Mouse (Mus musculus) cerebellum, adult 11-12 months (tissue): Measurements from ENCODE around the gene P3h1.
A peak's percentile ranks its signal among the peaks of the same experiment; 100 is the strongest.

Experiments used
- DNase-seq: peaks from one replicate; pipeline ENCODE4 v3.0.0; 2022

The P3h1 gene

DNA sequence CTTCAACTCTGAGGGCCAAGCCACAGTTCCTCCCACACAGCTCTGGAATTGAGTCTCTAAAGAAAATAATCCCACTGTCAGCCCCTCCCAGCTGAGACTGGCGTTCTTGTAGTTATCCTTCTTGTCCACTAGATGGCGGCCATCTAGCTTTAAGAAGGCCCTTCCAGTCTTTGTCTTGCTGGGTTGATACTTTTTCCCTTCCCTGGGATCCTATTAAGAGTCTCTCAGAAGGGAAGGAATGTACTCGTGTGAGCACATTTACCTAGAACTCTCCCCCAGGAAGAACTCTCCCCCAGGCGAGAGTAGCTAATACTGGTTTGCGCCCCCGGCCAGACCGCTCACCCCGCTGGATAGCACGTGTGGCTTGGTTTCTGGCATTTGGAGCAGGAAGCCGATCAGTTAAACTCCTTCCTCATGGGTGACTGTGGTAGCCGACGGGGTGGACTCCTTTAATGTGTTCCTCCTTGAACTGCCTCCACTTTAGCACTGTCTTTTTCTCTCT, 6.5 kb downstream of the P3h1 start:
- no peak for DNase-seq

DNA sequence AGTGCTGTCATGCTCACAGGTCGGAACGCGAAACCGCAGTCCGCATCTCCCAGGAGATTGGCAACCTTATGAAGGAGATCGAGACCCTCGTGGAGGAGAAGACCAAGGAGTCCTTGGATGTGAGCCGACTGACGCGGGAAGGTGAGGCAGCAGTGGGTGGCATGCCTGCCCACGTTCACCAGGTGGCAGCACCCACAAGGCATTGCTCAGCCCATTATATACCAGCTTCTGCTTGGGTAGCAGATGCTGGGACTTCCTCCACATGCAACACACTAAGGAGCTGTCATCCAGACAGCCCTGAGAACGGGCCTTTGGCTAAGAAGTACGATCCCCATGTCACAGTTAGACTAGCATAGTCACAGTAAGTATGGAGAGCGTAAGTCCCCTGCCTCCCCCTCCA, 8.9 kb downstream of the P3h1 start:
- DNase-seq, result no peak

DNA sequence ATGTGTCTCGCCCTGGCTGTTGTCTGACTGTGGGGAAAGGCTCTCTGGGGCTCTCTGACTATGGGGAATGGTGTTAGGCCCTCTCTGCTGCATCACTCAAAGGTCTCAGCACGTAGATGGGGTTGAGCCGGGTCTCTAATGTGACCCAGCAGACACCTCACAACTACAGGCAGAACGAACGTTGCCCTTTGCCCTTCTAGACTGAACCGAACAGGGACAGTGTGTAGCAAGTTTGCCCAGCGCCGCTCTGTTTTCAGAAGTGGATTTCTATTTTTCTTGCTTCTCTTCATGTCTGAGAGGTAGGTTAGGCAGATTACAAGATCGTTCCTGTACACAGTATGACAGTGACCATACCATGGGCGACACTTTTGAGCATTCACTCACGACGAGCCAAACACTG, 9.9 kb downstream of the P3h1 start:
- no peak for DNase-seq

DNA sequence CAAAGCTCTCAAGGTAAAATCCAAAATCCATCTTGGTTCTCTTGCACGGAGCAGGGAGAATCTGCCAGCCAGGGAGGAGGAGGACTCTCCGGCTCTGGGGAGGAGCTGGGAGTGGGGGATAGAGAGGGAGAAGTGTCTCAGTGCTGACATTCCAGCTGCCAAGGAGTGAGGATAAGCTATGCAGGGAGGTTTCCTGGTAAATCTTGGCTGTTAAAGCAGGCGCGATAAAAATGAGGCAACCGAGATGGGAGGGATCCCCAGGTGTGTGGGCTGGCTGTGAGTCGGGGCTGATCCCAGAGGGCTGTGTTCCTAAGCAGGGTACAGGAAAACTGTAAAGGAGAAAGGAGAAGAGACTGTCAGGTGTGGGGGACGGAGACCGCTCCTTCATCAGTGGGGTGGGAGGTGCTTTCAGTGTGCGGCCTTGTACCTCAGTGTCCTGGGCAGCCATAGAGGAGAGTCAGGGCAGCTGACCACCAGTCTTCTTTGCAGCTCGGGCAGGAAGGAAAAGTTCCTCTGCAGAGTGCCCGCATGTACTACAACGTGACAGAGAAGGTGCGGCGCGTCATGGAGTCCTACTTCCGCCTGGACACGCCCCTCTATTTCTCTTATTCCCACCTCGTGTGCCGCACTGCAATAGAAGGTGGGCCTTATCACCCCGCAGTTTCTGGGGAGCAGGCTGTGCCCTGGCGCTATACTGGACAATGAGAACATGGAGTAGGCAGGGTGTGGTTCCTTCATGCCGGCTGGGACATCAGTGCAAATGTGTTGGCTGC, 11.9 kb downstream of the P3h1 start:
- no peak for DNase-seq

GRCm38 (mm10) chr4:119245556-119245955, 12.8 kb downstream of the P3h1 start:
- peak; percentile 50 for DNase-seq

GRCm38 (mm10) chr4:119245961-119246360, 13.2 kb downstream of the P3h1 start:
- no peak for DNase-seq

DNA sequence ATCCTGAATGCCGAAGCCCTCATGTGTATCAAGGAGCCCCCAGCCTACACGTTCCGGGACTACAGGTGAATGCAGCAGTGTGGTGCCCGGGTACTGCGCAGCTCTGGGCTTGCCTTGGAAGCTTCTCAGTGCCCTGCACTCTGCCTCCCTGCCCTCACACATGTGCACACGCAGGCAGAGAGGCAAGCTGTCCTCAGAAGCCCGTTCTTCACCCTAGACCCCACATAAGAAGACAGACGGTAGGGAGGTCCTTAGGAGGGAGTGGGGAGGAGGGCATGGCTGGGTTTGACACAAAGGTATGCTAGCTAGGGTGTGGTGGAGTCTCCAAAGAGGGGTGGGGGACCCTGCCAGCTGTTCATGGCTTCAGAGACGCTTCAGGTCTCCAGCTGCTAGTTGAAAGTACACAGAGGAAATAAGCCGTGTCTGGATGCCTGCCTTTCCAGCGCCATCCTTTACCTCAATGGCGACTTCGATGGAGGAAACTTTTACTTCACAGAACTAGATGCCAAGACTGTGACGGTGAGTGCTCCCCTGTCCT, 14.0 kb downstream of the P3h1 start:
- no peak for DNase-seq

GRCm38 (mm10) chr4:119247462-119248235, 14.9 kb downstream of the P3h1 start:
- DNase-seq, result no peak

DNA sequence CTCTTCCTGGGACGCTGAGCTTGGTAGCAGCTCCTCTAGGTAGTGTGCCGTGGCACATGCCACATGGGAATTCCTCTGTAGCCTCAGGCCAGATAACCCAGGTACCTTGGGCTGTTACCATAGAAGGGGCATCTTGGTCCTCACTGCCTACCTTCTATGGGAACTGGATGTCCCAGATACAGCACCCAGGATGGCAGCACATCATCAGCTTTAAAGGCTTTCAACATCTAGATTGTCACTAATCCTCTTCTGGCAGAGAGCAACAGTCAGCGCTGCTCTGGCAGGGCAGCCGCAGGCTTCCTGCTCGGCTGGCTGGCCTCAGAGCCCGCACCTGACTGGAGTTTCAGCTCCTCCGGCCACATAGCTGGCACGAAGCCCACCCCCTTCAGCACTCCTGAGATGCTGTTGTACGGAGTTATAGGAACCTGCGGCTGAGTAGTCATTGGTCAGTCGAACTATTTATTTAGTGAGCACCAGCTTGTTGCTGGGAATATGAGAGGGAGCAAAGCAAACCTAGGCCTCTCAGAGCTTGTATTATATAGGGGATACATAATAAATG, 15.8 kb downstream of the P3h1 start:
- no peak for DNase-seq

GRCm38 (mm10) chr4:119252025-119252808, 19.5 kb downstream of the P3h1 start:
- no peak for DNase-seq

DNA sequence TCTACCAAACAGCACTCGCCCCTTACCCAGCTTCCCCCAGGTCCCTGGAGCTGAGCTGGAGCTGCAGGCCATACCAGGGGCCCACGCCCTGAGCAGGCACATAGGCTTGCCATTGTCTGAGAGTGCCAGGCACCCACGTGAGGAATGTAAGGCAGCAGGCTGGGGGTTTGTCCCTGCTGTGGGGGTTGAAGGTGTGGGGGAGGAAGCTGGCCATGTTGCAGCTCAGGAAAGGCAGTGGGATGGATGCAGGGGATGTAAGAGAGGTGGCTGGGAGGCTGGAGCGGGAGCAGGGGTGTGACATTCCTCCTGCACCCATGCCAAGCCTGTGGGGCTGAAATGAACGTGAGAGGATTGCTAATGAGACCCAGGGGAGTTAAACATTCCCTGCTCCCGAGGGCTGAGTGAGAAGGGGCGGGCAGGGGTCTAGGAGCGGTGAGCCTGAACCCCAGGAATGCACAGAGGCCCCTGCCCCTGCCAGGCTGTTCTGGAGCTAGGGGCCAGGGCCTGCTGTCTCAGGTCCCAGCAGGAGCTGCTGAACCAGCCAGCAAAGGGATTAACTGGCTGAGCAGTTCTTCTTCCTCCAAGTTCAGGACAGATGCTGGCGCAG, 21.4 kb downstream of the P3h1 start:
- DNase-seq, result no peak

DNA sequence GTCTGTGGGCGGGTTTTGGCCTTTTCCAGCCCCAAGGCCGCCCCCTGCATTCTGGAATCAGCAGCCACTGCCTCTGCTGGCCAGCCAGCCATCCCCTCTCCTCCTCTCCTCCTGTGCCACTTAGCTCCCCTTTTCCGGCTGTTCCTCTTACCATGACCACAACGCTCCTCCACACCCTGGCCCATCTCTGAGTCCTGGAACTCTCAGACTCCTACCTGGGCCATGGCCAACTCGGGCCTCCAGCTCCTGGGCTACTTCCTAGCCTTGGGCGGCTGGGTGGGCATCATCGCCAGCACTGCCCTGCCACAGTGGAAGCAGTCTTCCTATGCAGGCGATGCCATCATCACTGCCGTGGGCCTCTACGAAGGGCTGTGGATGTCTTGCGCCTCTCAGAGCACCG, 22.6 kb downstream of the P3h1 start, which contains the start of gene Cldn19:
Gene Cldn19, plus strand, starts transcription at position 64 of the 400 bp plus-strand sequence.
- DNase-seq, result no peak

DNA sequence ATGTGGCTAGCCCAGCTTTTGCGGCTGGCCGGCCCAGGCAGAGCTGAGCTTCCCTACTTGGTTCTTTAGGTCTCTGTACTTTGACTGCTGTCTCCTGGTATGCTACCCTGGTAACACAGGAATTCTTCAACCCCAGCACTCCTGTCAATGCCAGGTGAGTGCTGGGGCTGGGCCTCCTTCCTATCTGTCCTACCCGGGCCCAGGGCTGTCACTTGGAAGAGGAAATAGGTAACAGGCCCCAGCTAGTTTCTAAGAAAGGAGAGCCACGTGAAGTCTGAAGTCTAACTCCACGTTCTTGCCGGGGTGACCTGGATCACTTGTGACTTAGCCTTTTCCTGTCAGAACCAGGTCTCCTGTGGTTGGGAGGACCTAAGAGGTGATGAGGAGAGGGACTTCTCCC, 24.4 kb downstream of the P3h1 start:
- no peak for DNase-seq

- no peak for DNase-seq
Measured at GRCm38 (mm10) chr4:119259344-119260254, 26.9 kb downstream of the P3h1 start.

DNA sequence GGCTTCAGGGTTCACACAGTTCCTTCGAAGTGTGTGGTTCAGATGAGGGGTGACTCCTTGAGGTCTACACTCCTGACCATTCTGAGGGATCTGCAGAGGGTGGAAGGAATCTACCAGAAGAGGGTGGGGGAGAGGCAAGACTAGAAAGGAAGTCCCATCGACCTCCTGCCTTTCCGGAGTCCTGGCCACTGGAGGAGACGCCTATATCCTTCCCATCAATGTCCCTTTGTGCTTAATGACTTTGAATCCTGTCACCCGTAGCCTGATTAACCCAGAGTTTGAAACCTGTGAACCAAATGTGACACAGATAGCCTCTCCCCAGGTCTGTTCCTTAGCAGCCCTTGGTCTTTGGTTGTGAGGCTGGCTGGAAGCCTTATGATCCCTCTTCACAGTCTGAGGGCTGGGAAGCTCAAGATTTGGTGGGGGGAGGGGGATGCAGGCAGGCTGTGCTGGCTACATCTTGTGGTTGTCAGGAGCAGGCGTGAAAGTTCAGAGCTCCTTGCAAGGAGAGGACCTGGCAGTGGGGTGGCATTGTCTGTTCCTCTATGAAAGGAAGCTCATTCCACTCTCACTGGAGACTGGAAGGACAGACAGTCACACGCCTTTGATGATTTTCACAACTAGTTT, 28.5 kb downstream of the P3h1 start:
- no peak for DNase-seq

DNA sequence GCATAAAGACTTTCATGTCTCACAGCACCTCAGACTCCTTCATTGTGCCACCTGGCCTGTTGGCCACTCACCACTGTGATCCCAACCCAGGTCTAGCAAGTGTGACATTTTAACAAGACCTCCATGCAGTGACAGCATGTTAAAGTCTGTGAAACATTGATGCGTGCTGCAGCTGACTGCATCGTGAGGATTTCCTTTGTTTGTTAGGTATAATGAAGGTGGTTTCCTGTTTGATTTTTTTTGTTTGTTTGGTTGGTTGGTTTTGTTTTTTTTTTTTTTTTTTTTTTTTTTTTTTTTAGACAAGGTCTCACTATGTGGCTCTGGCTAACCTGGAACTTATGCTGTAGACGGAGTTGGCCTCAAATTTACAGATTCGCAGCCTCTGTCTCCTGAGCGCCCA, 29.8 kb downstream of the P3h1 start:
- no peak for DNase-seq

DNA sequence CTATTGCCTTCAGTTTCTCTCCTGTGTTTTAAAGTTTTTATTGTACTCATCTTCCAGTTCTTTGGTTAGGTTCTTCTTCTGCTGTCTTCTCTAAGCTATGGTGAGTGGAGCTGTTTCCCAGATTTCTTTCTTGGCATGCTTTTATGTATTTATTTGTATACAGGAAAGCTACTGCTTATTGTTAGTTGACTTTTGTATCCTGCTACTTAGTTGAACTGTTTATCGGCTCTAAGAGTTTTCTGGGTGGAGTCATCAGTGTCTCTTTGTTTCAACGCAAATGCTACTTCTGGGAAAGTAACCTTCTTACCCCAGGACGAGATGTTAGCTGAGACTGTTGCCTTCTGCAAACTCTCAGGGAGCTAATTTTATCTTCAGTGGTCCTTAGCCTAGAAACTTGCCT, 30.7 kb downstream of the P3h1 start:
- no peak for DNase-seq

DNA sequence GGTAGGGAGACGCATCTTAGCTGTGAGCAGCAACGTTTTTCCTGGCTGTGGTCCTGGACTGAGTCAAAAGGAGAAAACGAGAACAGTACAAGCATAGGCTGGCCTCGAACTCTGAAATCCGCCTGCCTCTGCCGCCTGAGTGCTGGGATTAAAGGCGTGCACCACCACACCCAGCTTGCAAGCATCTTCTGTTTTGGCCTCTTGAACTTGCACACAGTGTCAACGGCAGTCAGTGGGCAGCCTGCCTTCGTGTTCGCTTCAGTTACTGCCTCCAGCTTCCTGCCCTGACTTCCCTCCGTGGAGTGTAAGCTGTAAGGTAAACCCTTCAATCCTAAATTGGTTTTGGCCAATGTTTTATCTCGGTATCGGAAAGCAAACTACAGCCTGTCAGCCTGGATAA, 33.9 kb downstream of the P3h1 start:
- DNase-seq, result no peak

- no peak for DNase-seq
Measured at GRCm38 (mm10) chr4:119274627-119275026, 41.9 kb downstream of the P3h1 start.

GRCm38 (mm10) chr4:119275226-119275625, 42.5 kb downstream of the P3h1 start:
- no peak for DNase-seq

GRCm38 (mm10) chr4:119275726-119276125, 43.0 kb downstream of the P3h1 start:
- DNase-seq, result no peak
